Mouse (Mus musculus): Measurements from ENCODE around the gene Tpm3.

DNA sequence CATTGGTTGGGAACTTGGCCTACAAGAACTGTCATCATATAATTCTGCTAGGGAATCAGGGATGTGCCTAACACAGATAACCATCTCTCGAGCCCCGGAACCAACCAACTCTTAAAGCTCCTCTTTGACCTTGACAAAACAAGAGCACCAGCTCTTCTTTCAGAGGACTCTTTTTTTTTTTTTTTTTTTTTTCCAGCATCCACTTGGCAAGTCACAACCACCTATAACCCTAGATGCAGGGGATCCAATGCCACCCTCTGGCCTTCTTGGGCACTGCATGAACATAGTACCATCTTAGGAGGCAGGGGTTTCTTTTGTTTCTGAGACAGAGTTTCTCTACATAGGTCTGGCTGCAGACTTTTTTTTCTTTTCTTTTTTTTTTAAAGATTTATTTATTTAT, 41.9 kb downstream of the Tpm3 start:
- TF ChIP-seq CTCF (IDR thresholded peaks at IDR 0.05; ENCODE audit: borderline replicate concordance, control insufficient read depth, extremely low read depth, insufficient read depth, low read length, poor library complexity) = no peak
- no peak for TF ChIP-seq POLR2A (IDR thresholded peaks at IDR 0.05; ENCODE audit: control insufficient read depth, extremely low read depth, insufficient read depth, low read length, poor library complexity)
